Mouse (Mus musculus) heart, embryonic 12.5 days (tissue): ENCODE measurements around the gene Olfr487. TPM values are rescaled to one million over a fixed set of nuclear protein-coding genes. Genes with fewer than 3 reads are reported as not detected.

Experiments used
- polyA plus RNA-seq: library from polyadenylated mRNA; unstranded; fragments of >200 nt; fragmentation: Nextera tagmentation; extraction: Ambion mirVana; gene quantifications from 2 replicates; pipeline ENCODE4 v1.2.1, GENCODE M21; 2016

Olfr487 gene
- polyA plus RNA-seq, 1 experiment from 2014 or later = not detected

Other genes with a start within 250 kb of the Olfr487 start
- not detected in 2 replicates for gene Olfr476, start 249.8 kb downstream of the Olfr487 start, polyA plus RNA-seq
- not detected in 2 replicates for gene Olfr477, start 227.9 kb downstream of the Olfr487 start, polyA plus RNA-seq
- gene Olfr478, start 180.6 kb downstream of the Olfr487 start, polyA plus RNA-seq = not detected in 2 replicates
- not detected in 2 replicates for gene Olfr479, start 163.9 kb downstream of the Olfr487 start, polyA plus RNA-seq
- gene Olfr480, start 147.3 kb downstream of the Olfr487 start, polyA plus RNA-seq = not detected in 2 replicates
- gene Olfr481, start 134.8 kb downstream of the Olfr487 start, polyA plus RNA-seq = not detected in 2 replicates
- gene Olfr482, start 117.0 kb downstream of the Olfr487 start, polyA plus RNA-seq = not detected in 2 replicates
- not detected in 2 replicates for gene Olfr483, start 113.8 kb downstream of the Olfr487 start, polyA plus RNA-seq
- not detected in 2 replicates for gene Olfr484, start 87.2 kb downstream of the Olfr487 start, polyA plus RNA-seq
- gene Olfr485, start 54.8 kb downstream of the Olfr487 start, polyA plus RNA-seq = not detected in 2 replicates
- gene Olfr486, start 41.9 kb downstream of the Olfr487 start, polyA plus RNA-seq = not detected in 2 replicates
- gene Olfr488, start 43.7 kb upstream of the Olfr487 start, polyA plus RNA-seq = not detected in 2 replicates
- not detected in 2 replicates for gene Olfr490, start 74.3 kb upstream of the Olfr487 start, polyA plus RNA-seq
- gene Olfr491, start 98.8 kb upstream of the Olfr487 start, polyA plus RNA-seq = not detected in 2 replicates
- not detected in 2 replicates for gene Olfr492, start 109.0 kb upstream of the Olfr487 start, polyA plus RNA-seq
- gene Olfr493, start 132.3 kb upstream of the Olfr487 start, polyA plus RNA-seq = not detected in 2 replicates
- gene Olfr494, start 150.7 kb upstream of the Olfr487 start, polyA plus RNA-seq = not detected in 2 replicates
- not detected in 2 replicates for gene Olfr495, start 178.5 kb upstream of the Olfr487 start, polyA plus RNA-seq
- gene Olfr497, start 205.8 kb upstream of the Olfr487 start, polyA plus RNA-seq = not detected in 2 replicates